Mouse (Mus musculus) embryonic fibroblast, embryonic 13.5 days (primary cell): ENCODE measurements around the gene Prrg4. TPM values are rescaled to one million over a fixed set of nuclear protein-coding genes. Genes with fewer than 3 reads are reported as not detected.

Source experiments
- H3K27ac ChIP-seq: 2 replicates; pipeline ENCODE4 v1.5.1; 2012; ENCODE audit warnings: low read length, control low read depth, inconsistent platforms; ENCODE audit not compliant: insufficient read depth
- H3K4me1 ChIP-seq: 2 replicates; pipeline ENCODE4 v1.6.1; 2011; ENCODE audit warnings: low read length; ENCODE audit not compliant: control insufficient read depth, insufficient read depth
- H3K4me3 ChIP-seq: 2 replicates; pipeline ENCODE4 v1.5.1; 2011; ENCODE audit warnings: mild to moderate bottlenecking, control low read depth, low read length; ENCODE audit not compliant: insufficient read depth
- CTCF ChIP-seq: IDR thresholded peaks from 2 replicates; pipeline ENCODE4 v1.5.1; 2011; ENCODE audit warnings: mild to moderate bottlenecking, control low read depth, low read length, moderate library complexity, borderline replicate concordance; ENCODE audit not compliant: insufficient read depth
- POLR2A ChIP-seq: IDR thresholded peaks from 2 replicates; pipeline ENCODE4 v1.6.1; 2011; ENCODE audit warnings: low read depth, mild to moderate bottlenecking, control low read depth, low read length, moderate library complexity
- polyA plus RNA-seq: library from polyadenylated mRNA; stranded (reverse); fragments of >200 nt; gene quantifications from 2 replicates; pipeline ENCODE4 v1.2.4, GENCODE M21; 2011; ENCODE audit warnings: low read depth; ENCODE audit not compliant: missing spikeins, insufficient read length

Gene Prrg4
- polyA plus RNA-seq, 1 experiment: 10.2 TPM

GRCm38 (mm10) chr2:104856218-104856617, 6.5 kb upstream of the Prrg4 start:
- peaks cover 4% of the 10 kb centered on the region; the same call in 1 of the 2 replicates for H3K4me1 ChIP-seq
- no peak overlapping the region for H3K27ac ChIP-seq
- TF ChIP-seq POLR2A (no peak), CTCF (no peak)
- no peak overlapping the region for H3K4me3 ChIP-seq

- Histone ChIP-seq H3K27ac (no peak overlapping the region), H3K4me3 (no peak overlapping the region), H3K4me1 (peaks cover 4% of the 10 kb centered on the region; the same call in 1 of the 2 replicates)
- TF ChIP-seq POLR2A (no peak), CTCF (no peak)
Observed at GRCm38 (mm10) chr2:104855732-104856131, 6.1 kb upstream of the Prrg4 start.

- H3K4me1 ChIP-seq: peaks cover 4% of the 10 kb centered on the region; the same call in 1 of the 2 replicates
- H3K4me3 ChIP-seq: no peak overlapping the region
- no peak for TF ChIP-seq CTCF
- TF ChIP-seq POLR2A: no peak
- no peak overlapping the region for H3K27ac ChIP-seq
Observed at GRCm38 (mm10) chr2:104854836-104855235, 5.2 kb upstream of the Prrg4 start.

DNA sequence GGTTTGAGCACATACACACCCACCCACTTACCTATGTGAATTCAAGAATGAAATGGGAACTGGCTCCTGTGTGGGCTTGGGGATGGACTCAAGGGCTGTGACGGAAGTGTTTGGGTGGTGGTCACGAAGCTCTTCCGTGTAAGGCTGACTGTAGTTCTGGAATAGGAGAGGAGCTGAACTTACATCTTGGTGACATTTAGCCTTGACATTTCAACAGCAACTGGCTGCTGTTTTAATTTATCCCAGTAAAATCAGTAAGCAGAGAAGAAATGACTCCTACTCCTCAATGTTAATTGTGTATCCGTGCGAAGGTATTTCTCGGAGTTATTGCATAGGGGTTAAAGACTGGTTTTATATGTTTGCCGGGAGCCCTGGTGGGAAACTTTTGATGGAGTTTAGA, 2.9 kb upstream of the Prrg4 start:
- TF ChIP-seq CTCF: no peak
- TF ChIP-seq POLR2A: no peak
- Histone ChIP-seq H3K4me3 (no peak overlapping the region), H3K27ac (no peak overlapping the region)

GRCm38 (mm10) chr2:104851686-104852085, 2.0 kb upstream of the Prrg4 start:
- TF ChIP-seq POLR2A: no peak
- TF ChIP-seq CTCF: no peak
- no peak overlapping the region; the same call in 1 of the 2 replicates for H3K27ac ChIP-seq
- peaks cover 6% of the 10 kb centered on the region; the same call in 1 of the 2 replicates for H3K4me1 ChIP-seq
- H3K4me3 ChIP-seq: no peak overlapping the region

More for the DNA sequence above, 2.9 kb upstream of the Prrg4 start:
- H3K4me1 ChIP-seq: peaks cover 6% of the 10 kb centered on the region; the same call in 1 of the 2 replicates

- TF ChIP-seq CTCF: no peak
- no peak for TF ChIP-seq POLR2A
- peak overlapping the region; percentile 61 for H3K4me3 ChIP-seq
- no peak overlapping the region for H3K27ac ChIP-seq
- peaks cover 6% of the 10 kb centered on the region; the same call in 1 of the 2 replicates for H3K4me1 ChIP-seq
Observed at GRCm38 (mm10) chr2:104849991-104850359, 299 bp upstream of the Prrg4 start.

- H3K4me1 ChIP-seq: peaks cover 6% of the 10 kb centered on the region; the same call in 1 of the 2 replicates
- H3K27ac ChIP-seq: peak overlapping the region; percentile 59
- peak overlapping the region; percentile 61 for H3K4me3 ChIP-seq
- TF ChIP-seq CTCF (no peak), POLR2A (no peak)
Observed at GRCm38 (mm10) chr2:104848235-104849161, 1.2 kb downstream of the Prrg4 start.

GRCm38 (mm10) chr2:104847645-104848044, 2.0 kb downstream of the Prrg4 start:
- Histone ChIP-seq H3K27ac (peak overlapping the region; percentile 59; the same call in 1 of the 2 replicates), H3K4me3 (peak overlapping the region; percentile 23; the same call in 1 of the 2 replicates), H3K4me1 (peaks cover 6% of the 10 kb centered on the region; the same call in 1 of the 2 replicates)
- TF ChIP-seq POLR2A (0 out of 2 replicates have a peak, but pooled peaks have one; percentile 14), CTCF (no peak)

DNA sequence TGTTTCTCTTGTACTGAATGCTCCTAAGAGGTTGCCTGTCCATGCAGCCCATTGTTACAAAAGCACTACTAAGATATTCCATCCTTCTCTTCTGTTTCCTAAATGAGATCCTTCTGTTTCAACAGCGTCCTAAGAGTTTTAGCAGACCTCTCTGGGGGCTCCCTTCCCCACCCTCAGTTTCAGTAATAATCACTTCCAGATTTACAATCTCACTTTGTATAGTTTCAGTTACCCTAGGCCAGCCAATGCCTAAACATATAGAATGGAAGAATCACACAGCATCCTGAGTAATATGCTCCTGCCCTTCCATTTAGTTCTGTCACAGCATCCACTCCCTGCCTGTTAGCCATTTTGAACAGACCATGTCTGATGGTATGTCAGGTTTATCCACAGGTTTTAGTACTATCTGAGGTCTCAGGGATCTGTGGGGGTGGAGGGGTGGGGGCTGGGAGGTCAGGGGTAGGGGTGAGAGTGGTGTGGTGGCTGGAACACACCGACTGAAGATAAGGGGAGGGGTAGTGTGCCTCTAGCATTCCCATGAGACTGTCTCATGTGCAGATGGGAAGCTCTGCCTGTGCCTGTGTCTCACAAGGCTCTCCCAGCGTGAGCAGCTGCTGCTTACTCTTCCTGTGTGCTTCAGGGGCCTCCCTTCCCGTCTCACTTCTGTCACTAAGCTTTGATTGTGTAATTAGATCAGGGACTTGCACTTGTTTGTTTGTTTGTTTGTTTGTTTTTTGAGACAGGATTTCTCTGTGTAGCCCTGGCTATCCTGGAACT, 2.9 kb downstream of the Prrg4 start:
- Histone ChIP-seq H3K4me1 (peaks cover 6% of the 10 kb centered on the region; the same call in 1 of the 2 replicates), H3K27ac (no peak overlapping the region), H3K4me3 (no peak overlapping the region)
- TF ChIP-seq CTCF (no peak), POLR2A (no peak)

DNA sequence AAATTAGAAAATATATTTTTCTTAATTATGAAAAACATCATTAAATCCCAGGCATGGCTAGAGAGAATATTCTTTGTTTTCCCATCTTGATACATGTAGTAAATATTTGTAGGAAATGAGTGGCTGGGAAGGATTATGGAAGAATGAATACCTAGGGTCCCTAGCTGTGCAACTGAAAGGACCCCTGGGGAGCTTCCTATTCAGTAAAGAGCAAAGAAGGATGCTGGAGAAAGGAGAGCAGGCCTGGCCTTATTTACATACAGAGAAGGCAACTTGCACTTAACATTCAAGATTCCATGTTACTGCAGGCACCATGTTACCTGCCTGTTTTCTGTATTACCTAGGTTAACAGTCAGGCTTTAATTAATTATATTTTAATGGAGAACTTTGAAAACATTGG, 7.1 kb downstream of the Prrg4 start:
- Histone ChIP-seq H3K4me3 (no peak overlapping the region), H3K27ac (no peak overlapping the region), H3K4me1 (no peaks in the 10 kb centered on the region)
- TF ChIP-seq POLR2A (no peak), CTCF (no peak)
